Mouse (Mus musculus) kidney, adult 2 months (tissue): Measurements from ENCODE around the gene Fgf2. TPM values are rescaled to one million over a fixed set of nuclear protein-coding genes. Genes with fewer than 3 reads are reported as not detected.
A peak's percentile ranks its signal among the peaks of the same experiment; 100 is the strongest.

Source experiments
- DNase-seq: peaks from one replicate; pipeline ENCODE4 v3.0.0; 2021
- H3K27ac ChIP-seq: fragments of 200-500 bp; 2 replicates; pipeline ENCODE4 v1.5.1; 2012; ENCODE audit warnings: low read depth, low read length, control low read depth, inconsistent platforms; ENCODE audit not compliant: insufficient read depth
- H3K27me3 ChIP-seq: fragments of 200-500 bp; replicated peaks from 2 replicates; pipeline ENCODE4 v1.6.1; 2012; ENCODE audit warnings: mild to moderate bottlenecking, moderate library complexity, low read length, inconsistent platforms; ENCODE audit not compliant: control insufficient read depth, insufficient read depth
- H3K36me3 ChIP-seq: fragments of 200-500 bp; 2 replicates; pipeline ENCODE4 v1.6.1; 2012; ENCODE audit warnings: mild to moderate bottlenecking, moderate library complexity, low read length, inconsistent platforms; ENCODE audit not compliant: control insufficient read depth, insufficient read depth
- H3K4me1 ChIP-seq: fragments of 200-500 bp; 2 replicates; pipeline ENCODE4 v1.6.1; 2011; ENCODE audit warnings: low read length; ENCODE audit not compliant: control insufficient read depth, insufficient read depth
- H3K4me3 ChIP-seq: fragments of 200-500 bp; 2 replicates; pipeline ENCODE4 v1.5.1; 2011; ENCODE audit warnings: mild to moderate bottlenecking, low read depth, low read length, control low read depth; ENCODE audit not compliant: insufficient read depth
- CTCF ChIP-seq: fragments of 200-500 bp; conservative IDR thresholded peaks from 2 replicates; pipeline ENCODE4 v1.5.1; 2011; ENCODE audit warnings: low read depth, mild to moderate bottlenecking, control low read depth, low read length, moderate library complexity, mixed read lengths; ENCODE audit not compliant: insufficient read depth, insufficient read length
- POLR2A ChIP-seq: fragments of 200-500 bp; IDR thresholded peaks from one replicate; pipeline ENCODE4 v1.6.1; 2011; ENCODE audit warnings: low read depth, low read length, control low read depth
- WGBS: fragments of 180-500 bp; shearing (Covaris S2); methylation state at CpG from one replicate; pipeline ENCODE4 v1.1.7; 2018; 5-methylcytosine and 5-hydroxymethylcytosine counted together
- polyA plus RNA-seq: library from polyadenylated mRNA; depleted of rRNA; stranded (reverse); fragments of >200 nt; gene quantifications from 2 replicates; pipeline ENCODE4 v1.2.3, GENCODE M21; 2012

The Fgf2 gene
- polyA plus RNA-seq, 1 experiment: 0.78 TPM

- no peaks in the 10 kb centered on the region for H3K36me3 ChIP-seq
- H3K27me3 ChIP-seq: no peaks in the 10 kb centered on the region
- no peak overlapping the region for H3K27ac ChIP-seq
- TF ChIP-seq CTCF (no peak), POLR2A (no peak)
- 62% methylated on average over 9 of the region's 9 CpGs for WGBS
- no peak for DNase-seq
- no peaks in the 10 kb centered on the region for H3K4me1 ChIP-seq
- H3K4me3 ChIP-seq: no peak overlapping the region
These were observed 12.6 kb downstream of the Fgf2 start for GRCm38 (mm10) chr3:37360729-37361128.

- 96% methylated on average over 4 of the region's 4 CpGs for WGBS
These were observed 17.0 kb downstream of the Fgf2 start for GRCm38 (mm10) chr3:37365144-37365543.

GRCm38 (mm10) chr3:37365976-37366375 lies 17.8 kb downstream of the Fgf2 start:
- no peaks in the 10 kb centered on the region for H3K36me3 ChIP-seq
- TF ChIP-seq CTCF (no peak), POLR2A (no peak)
- WGBS: 49% methylated on average over 3 of the region's 3 CpGs
- no peaks in the 10 kb centered on the region; the same call in 1 of the 2 replicates for H3K27me3 ChIP-seq
- no peaks in the 10 kb centered on the region for H3K4me1 ChIP-seq
- no peak overlapping the region for H3K4me3 ChIP-seq
- DNase-seq: no peak
- H3K27ac ChIP-seq: no peak overlapping the region

More at GRCm38 (mm10) chr3:37365144-37365543, 17.0 kb downstream of the Fgf2 start:
- no peak for TF ChIP-seq POLR2A
- TF ChIP-seq CTCF: no peak
- H3K36me3 ChIP-seq: no peaks in the 10 kb centered on the region
- no peaks in the 10 kb centered on the region; the same call in 1 of the 2 replicates for H3K27me3 ChIP-seq
- H3K27ac ChIP-seq: no peak overlapping the region
- no peak overlapping the region for H3K4me3 ChIP-seq
- H3K4me1 ChIP-seq: no peaks in the 10 kb centered on the region
- no peak for DNase-seq

- H3K36me3 ChIP-seq: no peaks in the 10 kb centered on the region
- H3K27ac ChIP-seq: no peak overlapping the region
- WGBS: 51% methylated on average over 4 of the region's 4 CpGs
- TF ChIP-seq POLR2A (no peak), CTCF (no peak)
- H3K4me3 ChIP-seq: no peak overlapping the region
- H3K27me3 ChIP-seq: no peaks in the 10 kb centered on the region; the same call in 1 of the 2 replicates
- no peaks in the 10 kb centered on the region for H3K4me1 ChIP-seq
- DNase-seq: no peak
These were observed 18.4 kb downstream of the Fgf2 start for GRCm38 (mm10) chr3:37366381-37367053.

GRCm38 (mm10) chr3:37370407-37370806 lies 22.3 kb downstream of the Fgf2 start:
- 44% methylated on average over 4 of the region's 4 CpGs for WGBS
- H3K4me3 ChIP-seq: no peak overlapping the region
- no peaks in the 10 kb centered on the region for H3K4me1 ChIP-seq
- H3K36me3 ChIP-seq: no peaks in the 10 kb centered on the region
- no peaks in the 10 kb centered on the region; the same call in 1 of the 2 replicates for H3K27me3 ChIP-seq
- no peak for TF ChIP-seq CTCF
- no peak for TF ChIP-seq POLR2A
- no peak overlapping the region for H3K27ac ChIP-seq
- no peak for DNase-seq

- Histone ChIP-seq H3K4me1 (no peaks in the 10 kb centered on the region), H3K27ac (peak overlapping the region; percentile 15), H3K4me3 (no peak overlapping the region), H3K27me3 (no peaks in the 10 kb centered on the region), H3K36me3 (no peaks in the 10 kb centered on the region)
- no peak for TF ChIP-seq CTCF
- no peak for TF ChIP-seq POLR2A
- 76% methylated on average over 11 of the region's 11 CpGs for WGBS
- DNase-seq: peak; percentile 29
These were observed 25.6 kb downstream of the Fgf2 start for GRCm38 (mm10) chr3:37373712-37374111.

- 51% methylated on average over 6 of the region's 6 CpGs for WGBS
- Histone ChIP-seq H3K36me3 (no peaks in the 10 kb centered on the region), H3K4me3 (no peak overlapping the region), H3K27me3 (no peaks in the 10 kb centered on the region), H3K4me1 (no peaks in the 10 kb centered on the region), H3K27ac (no peak overlapping the region)
- no peak for DNase-seq
- no peak for TF ChIP-seq POLR2A
- no peak for TF ChIP-seq CTCF
These were observed 29.8 kb downstream of the Fgf2 start for GRCm38 (mm10) chr3:37377926-37378325.
